Mouse (Mus musculus) right cerebral cortex, adult 2 months (tissue): ENCODE data around the gene Cyp4f17.
A peak's percentile ranks its signal among the peaks of the same experiment; 100 is the strongest.
"Not testable (repeated sequence)": the region's sequence is repeated elsewhere in the genome, so short reads cannot be mapped to it uniquely, and the experiment has no call there.

Experiments
- DNase-seq, 2 experiments: peaks; one replicate each; pipeline ENCODE4 v3.0.0; 2021 to 2022; ENCODE audit warnings: low spot score in 2 of 2

The Cyp4f17 gene

GRCm38 (mm10) chr17:32505851-32506728 lies at the start of gene Cyp4f17:
Gene Cyp4f17 (plus strand): TSS chr17:32506050.
- peak in 1 of 2 experiments; percentile 12 for DNase-seq

GRCm38 (mm10) chr17:32468494-32468893 lies 37.4 kb upstream of the Cyp4f17 start:
- DNase-seq, result no peak

GRCm38 (mm10) chr17:32470795-32471194 lies 35.1 kb upstream of the Cyp4f17 start:
- DNase-seq, result no peak

- no peak for DNase-seq
Measured at GRCm38 (mm10) chr17:32472176-32472575, 33.7 kb upstream of the Cyp4f17 start.

GRCm38 (mm10) chr17:32474954-32475560 lies 30.8 kb upstream of the Cyp4f17 start:
- no peak for DNase-seq

GRCm38 (mm10) chr17:32477204-32477603 lies 28.6 kb upstream of the Cyp4f17 start:
- no peak for DNase-seq

- DNase-seq, result no peak
Measured at GRCm38 (mm10) chr17:32478727-32479126, 27.1 kb upstream of the Cyp4f17 start.

GRCm38 (mm10) chr17:32479554-32480506 lies 26.0 kb upstream of the Cyp4f17 start:
- no peak for DNase-seq

- no peak for DNase-seq
Measured at GRCm38 (mm10) chr17:32481766-32482165, 24.1 kb upstream of the Cyp4f17 start.

GRCm38 (mm10) chr17:32483200-32483599 lies 22.6 kb upstream of the Cyp4f17 start:
- peak; percentile 51 to 54 for DNase-seq

GRCm38 (mm10) chr17:32492349-32492980 lies 13.4 kb upstream of the Cyp4f17 start:
- DNase-seq, result no peak

- peak; percentile 83 to 84 for DNase-seq
Measured at GRCm38 (mm10) chr17:32494601-32495000, 11.2 kb upstream of the Cyp4f17 start.

GRCm38 (mm10) chr17:32500511-32500910 lies 5.3 kb upstream of the Cyp4f17 start:
- not testable (repeated sequence) for DNase-seq

- no peak for DNase-seq
Measured at GRCm38 (mm10) chr17:32501051-32501450, 4.8 kb upstream of the Cyp4f17 start.

- DNase-seq, result no peak
Measured at GRCm38 (mm10) chr17:32503111-32503510, 2.7 kb upstream of the Cyp4f17 start.

GRCm38 (mm10) chr17:32506729-32507245 lies 937 bp downstream of the Cyp4f17 start:
- no peak for DNase-seq

- no peak for DNase-seq
Measured at GRCm38 (mm10) chr17:32516126-32516525, 10.3 kb downstream of the Cyp4f17 start.

- no peak for DNase-seq
Measured at GRCm38 (mm10) chr17:32521981-32522380, 16.1 kb downstream of the Cyp4f17 start.

GRCm38 (mm10) chr17:32522386-32522785 lies 16.5 kb downstream of the Cyp4f17 start:
- DNase-seq, result no peak

- no peak for DNase-seq
Measured at GRCm38 (mm10) chr17:32522816-32523215, 17.0 kb downstream of the Cyp4f17 start.

- DNase-seq, result no peak
Measured at GRCm38 (mm10) chr17:32523895-32524294, 18.0 kb downstream of the Cyp4f17 start.
